Mouse (Mus musculus): ENCODE measurements around the gene Atp1a1. TPM values are rescaled to one million over a fixed set of nuclear protein-coding genes. Genes with fewer than 3 reads are reported as not detected.

The Atp1a1 gene
- 42.7 and 49.2 TPM in 2 replicates for polyA plus RNA-seq (2015; fragmentation: Nextera tagmentation; extraction: Ambion mirVana)

- WGBS, result under 1% methylated on average over 61 of the region's 64 CpGs
- Histone ChIP-seq H3K27ac (ENCODE audit: low read length) (peak within 1 kb of the TSS; percentile 95), H3K9ac (replicated peaks; ENCODE audit: low read depth, low read length) (peak within 1 kb of the TSS; percentile 95), H3K27me3 (replicated peaks; ENCODE audit: control insufficient read depth, insufficient read depth, low read length) (no peaks in the 10 kb centered on the region), H3K36me3 (ENCODE audit: control insufficient read depth, insufficient read depth) (no peaks in the 10 kb centered on the region), H3K4me1 (replicated peaks; ENCODE audit: control insufficient read depth, insufficient read depth, low read length) (peaks cover 47% of the 10 kb centered on the region), H3K4me3 (replicated peaks; ENCODE audit: low read length) (peak within 1 kb of the TSS; percentile 88), H3K4me2 (ENCODE audit: low read length) (peak within 1 kb of the TSS; percentile 61), H3K9me3 (ENCODE audit: control insufficient read depth, low read length) (no peaks in the 10 kb centered on the region)
- ATAC-seq, result peak; percentile 97
Measured at GRCm38 (mm10) chr3:101604550-101605223, at the start of gene Atp1a1. Gene Atp1a1 (minus strand): TSS chr3:101604684.

GRCm38 (mm10) chr3:101653446-101653845 is 49.0 kb upstream of the Atp1a1 start:
- Histone ChIP-seq H3K27ac (ENCODE audit: low read length) (no peak overlapping the region), H3K27me3 (replicated peaks; ENCODE audit: control insufficient read depth, insufficient read depth, low read length) (no peaks in the 10 kb centered on the region), H3K4me3 (replicated peaks; ENCODE audit: low read length) (no peak overlapping the region), H3K4me2 (ENCODE audit: low read length) (no peak overlapping the region), H3K9ac (replicated peaks; ENCODE audit: low read depth, low read length) (no peak overlapping the region), H3K4me1 (replicated peaks; ENCODE audit: control insufficient read depth, insufficient read depth, low read length) (no peaks in the 10 kb centered on the region), H3K9me3 (ENCODE audit: control insufficient read depth, low read length) (no peaks in the 10 kb centered on the region), H3K36me3 (ENCODE audit: control insufficient read depth, insufficient read depth) (no peaks in the 10 kb centered on the region)
- 53% methylated on average over 7 of the region's 7 CpGs for WGBS
- peak; percentile 72; the same call in 1 of the 2 replicates for ATAC-seq

- no peak; the same call in 1 of the 2 replicates for ATAC-seq
- no peaks in the 10 kb centered on the region for H3K4me1 ChIP-seq (replicated peaks; ENCODE audit: control insufficient read depth, insufficient read depth, low read length)
- H3K27ac ChIP-seq (ENCODE audit: low read length), result no peak overlapping the region
- no peaks in the 10 kb centered on the region for H3K27me3 ChIP-seq (replicated peaks; ENCODE audit: control insufficient read depth, insufficient read depth, low read length)
- no peaks in the 10 kb centered on the region for H3K36me3 ChIP-seq (ENCODE audit: control insufficient read depth, insufficient read depth)
- no peak overlapping the region for H3K4me2 ChIP-seq (ENCODE audit: low read length)
- 70% methylated on average over 2 of the region's 2 CpGs for WGBS
- no peak overlapping the region for H3K4me3 ChIP-seq (replicated peaks; ENCODE audit: low read length)
- H3K9me3 ChIP-seq (ENCODE audit: control insufficient read depth, low read length), result no peaks in the 10 kb centered on the region
- H3K9ac ChIP-seq (replicated peaks; ENCODE audit: low read depth, low read length), result no peak overlapping the region
Measured at GRCm38 (mm10) chr3:101652967-101653366, 48.5 kb upstream of the Atp1a1 start.

GRCm38 (mm10) chr3:101650328-101650727 is 45.8 kb upstream of the Atp1a1 start:
- Histone ChIP-seq H3K4me3 (replicated peaks; ENCODE audit: low read length) (no peak overlapping the region), H3K4me2 (ENCODE audit: low read length) (no peak overlapping the region), H3K27me3 (replicated peaks; ENCODE audit: control insufficient read depth, insufficient read depth, low read length) (no peaks in the 10 kb centered on the region), H3K9me3 (ENCODE audit: control insufficient read depth, low read length) (no peaks in the 10 kb centered on the region), H3K36me3 (ENCODE audit: control insufficient read depth, insufficient read depth) (no peaks in the 10 kb centered on the region), H3K4me1 (replicated peaks; ENCODE audit: control insufficient read depth, insufficient read depth, low read length) (no peaks in the 10 kb centered on the region), H3K9ac (replicated peaks; ENCODE audit: low read depth, low read length) (no peak overlapping the region), H3K27ac (ENCODE audit: low read length) (no peak overlapping the region)
- no peak for ATAC-seq
- 87% methylated on average over 2 of the region's 2 CpGs for WGBS

GRCm38 (mm10) chr3:101649271-101649670 is 44.8 kb upstream of the Atp1a1 start:
- H3K9ac ChIP-seq (replicated peaks; ENCODE audit: low read depth, low read length), result no peak overlapping the region
- WGBS, result 74% methylated on average over 2 of the region's 2 CpGs
- no peaks in the 10 kb centered on the region for H3K36me3 ChIP-seq (ENCODE audit: control insufficient read depth, insufficient read depth)
- H3K27ac ChIP-seq (ENCODE audit: low read length), result no peak overlapping the region
- H3K4me3 ChIP-seq (replicated peaks; ENCODE audit: low read length), result no peak overlapping the region
- H3K4me1 ChIP-seq (replicated peaks; ENCODE audit: control insufficient read depth, insufficient read depth, low read length), result no peaks in the 10 kb centered on the region
- H3K9me3 ChIP-seq (ENCODE audit: control insufficient read depth, low read length), result no peaks in the 10 kb centered on the region
- H3K27me3 ChIP-seq (replicated peaks; ENCODE audit: control insufficient read depth, insufficient read depth, low read length), result no peaks in the 10 kb centered on the region
- no peak overlapping the region for H3K4me2 ChIP-seq (ENCODE audit: low read length)
- ATAC-seq, result no peak

- no peaks in the 10 kb centered on the region for H3K4me1 ChIP-seq (replicated peaks; ENCODE audit: control insufficient read depth, insufficient read depth, low read length)
- H3K36me3 ChIP-seq (ENCODE audit: control insufficient read depth, insufficient read depth), result no peaks in the 10 kb centered on the region
Measured at GRCm38 (mm10) chr3:101648096-101648793, 43.8 kb upstream of the Atp1a1 start.

GRCm38 (mm10) chr3:101646806-101647205 is 42.3 kb upstream of the Atp1a1 start:
- H3K4me2 ChIP-seq (ENCODE audit: low read length), result no peak overlapping the region
- no peaks in the 10 kb centered on the region for H3K9me3 ChIP-seq (ENCODE audit: control insufficient read depth, low read length)
- H3K27me3 ChIP-seq (replicated peaks; ENCODE audit: control insufficient read depth, insufficient read depth, low read length), result no peaks in the 10 kb centered on the region
- H3K9ac ChIP-seq (replicated peaks; ENCODE audit: low read depth, low read length), result no peak overlapping the region
- no peaks in the 10 kb centered on the region for H3K4me1 ChIP-seq (replicated peaks; ENCODE audit: control insufficient read depth, insufficient read depth, low read length)
- H3K27ac ChIP-seq (ENCODE audit: low read length), result no peak overlapping the region
- no peaks in the 10 kb centered on the region for H3K36me3 ChIP-seq (ENCODE audit: control insufficient read depth, insufficient read depth)
- 13% methylated on average over 5 of the region's 5 CpGs for WGBS
- ATAC-seq, result no peak; the same call in 1 of the 2 replicates
- H3K4me3 ChIP-seq (replicated peaks; ENCODE audit: low read length), result no peak overlapping the region

More at GRCm38 (mm10) chr3:101648096-101648793, 43.8 kb upstream of the Atp1a1 start:
- Histone ChIP-seq H3K4me3 (replicated peaks; ENCODE audit: low read length) (no peak overlapping the region), H3K4me2 (ENCODE audit: low read length) (no peak overlapping the region), H3K27ac (ENCODE audit: low read length) (no peak overlapping the region), H3K27me3 (replicated peaks; ENCODE audit: control insufficient read depth, insufficient read depth, low read length) (no peaks in the 10 kb centered on the region), H3K9me3 (ENCODE audit: control insufficient read depth, low read length) (no peaks in the 10 kb centered on the region), H3K9ac (replicated peaks; ENCODE audit: low read depth, low read length) (no peak overlapping the region)
- 78% methylated on average over 13 of the region's 13 CpGs for WGBS
- ATAC-seq, result no peak

- 57% methylated on average over 1 of the region's 1 CpGs for WGBS
- Histone ChIP-seq H3K4me3 (replicated peaks; ENCODE audit: low read length) (no peak overlapping the region), H3K4me1 (replicated peaks; ENCODE audit: control insufficient read depth, insufficient read depth, low read length) (no peaks in the 10 kb centered on the region), H3K27ac (ENCODE audit: low read length) (no peak overlapping the region), H3K27me3 (replicated peaks; ENCODE audit: control insufficient read depth, insufficient read depth, low read length) (no peaks in the 10 kb centered on the region), H3K9me3 (ENCODE audit: control insufficient read depth, low read length) (no peaks in the 10 kb centered on the region), H3K36me3 (ENCODE audit: control insufficient read depth, insufficient read depth) (no peaks in the 10 kb centered on the region), H3K4me2 (ENCODE audit: low read length) (no peak overlapping the region), H3K9ac (replicated peaks; ENCODE audit: low read depth, low read length) (no peak overlapping the region)
- ATAC-seq, result no peak
Measured at GRCm38 (mm10) chr3:101645569-101646106, 41.2 kb upstream of the Atp1a1 start.

GRCm38 (mm10) chr3:101644062-101644802 is 39.7 kb upstream of the Atp1a1 start:
- no peak overlapping the region for H3K9ac ChIP-seq (replicated peaks; ENCODE audit: low read depth, low read length)
- H3K27ac ChIP-seq (ENCODE audit: low read length), result no peak overlapping the region
- no peaks in the 10 kb centered on the region for H3K9me3 ChIP-seq (ENCODE audit: control insufficient read depth, low read length)
- H3K27me3 ChIP-seq (replicated peaks; ENCODE audit: control insufficient read depth, insufficient read depth, low read length), result no peaks in the 10 kb centered on the region
- no peaks in the 10 kb centered on the region for H3K36me3 ChIP-seq (ENCODE audit: control insufficient read depth, insufficient read depth)
- no peak for ATAC-seq
- no peak overlapping the region for H3K4me3 ChIP-seq (replicated peaks; ENCODE audit: low read length)
- no peak overlapping the region for H3K4me2 ChIP-seq (ENCODE audit: low read length)
- H3K4me1 ChIP-seq (replicated peaks; ENCODE audit: control insufficient read depth, insufficient read depth, low read length), result no peaks in the 10 kb centered on the region
- WGBS, result 92% methylated on average over 4 of the region's 4 CpGs

Measured in forebrain, embryonic 16.5 days (tissue).